Mouse (Mus musculus) frontal cortex, adult (tissue): ENCODE results near the gene Tnfrsf13c.

Source experiments
- ATAC-seq: cut with Nextera tagmentation; 2 replicates; pipeline ENCODE4 v1.9.2; 2017; ENCODE audit warnings: mild to moderate bottlenecking, moderate library complexity, mixed read lengths; ENCODE audit not compliant: low TSS enrichment

Tnfrsf13c gene

DNA sequence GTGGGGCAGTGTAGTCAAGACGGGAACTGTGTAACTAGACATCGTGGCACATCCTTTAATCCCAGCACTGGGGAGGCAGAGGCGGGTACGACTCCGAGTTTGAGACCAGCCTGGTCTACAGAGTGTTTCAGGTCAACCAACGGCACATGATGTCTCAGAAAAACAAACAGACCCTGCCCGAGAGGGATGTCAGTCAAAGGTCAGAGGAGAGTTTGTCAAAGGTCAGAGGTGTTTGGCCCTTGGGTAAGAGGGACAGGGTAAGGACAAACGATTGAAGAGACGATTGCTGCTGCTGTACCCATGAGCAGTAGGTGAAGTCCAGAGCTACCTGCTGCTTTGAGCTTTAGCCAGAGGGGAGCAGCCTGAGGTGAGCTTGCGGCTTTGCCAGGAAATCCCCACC, 40.6 kb downstream of the Tnfrsf13c start:
- ATAC-seq: no peak

DNA sequence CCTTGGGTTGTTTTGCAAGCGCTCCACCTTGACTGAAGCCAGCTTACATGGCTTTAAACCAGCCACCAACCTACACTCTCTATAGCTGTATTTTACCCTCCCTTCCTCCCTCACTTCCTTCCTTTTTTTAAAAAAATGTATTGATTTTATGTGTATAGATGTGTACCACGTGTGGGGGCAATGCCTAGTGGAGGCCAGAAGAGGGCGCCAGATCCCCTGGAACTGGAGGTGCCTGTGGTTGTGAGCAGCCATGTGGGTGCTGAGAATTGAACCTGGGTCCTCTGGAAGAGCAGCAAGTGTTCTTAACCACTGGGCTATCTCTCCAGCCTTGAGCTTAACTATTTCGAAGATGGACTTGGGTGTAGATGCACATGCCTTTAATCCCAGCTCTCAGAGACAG, 41.9 kb downstream of the Tnfrsf13c start:
- ATAC-seq: no peak

DNA sequence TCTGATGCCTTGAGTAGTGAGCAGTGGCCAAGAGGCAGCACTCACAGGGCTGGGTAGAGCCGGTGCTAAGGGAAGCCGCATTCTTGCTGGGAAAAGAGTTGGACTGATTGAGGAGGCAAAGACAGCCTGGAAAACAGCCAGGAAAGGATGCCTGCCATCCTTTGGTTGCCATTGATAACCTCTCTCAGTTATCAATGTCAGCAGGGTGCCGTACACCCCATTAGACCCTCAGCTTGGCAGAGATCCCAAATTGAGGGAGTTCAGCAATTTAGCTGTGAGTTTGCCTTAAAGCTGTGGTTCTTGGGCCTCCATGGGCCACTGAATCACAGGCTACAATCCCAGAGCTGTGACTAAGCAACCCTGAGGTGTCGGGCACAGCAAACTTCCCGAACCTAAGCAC, 43.0 kb downstream of the Tnfrsf13c start:
- no peak for ATAC-seq

GRCm38 (mm10) chr15:82177743-82178290, 46.4 kb downstream of the Tnfrsf13c start:
- no peak for ATAC-seq

DNA sequence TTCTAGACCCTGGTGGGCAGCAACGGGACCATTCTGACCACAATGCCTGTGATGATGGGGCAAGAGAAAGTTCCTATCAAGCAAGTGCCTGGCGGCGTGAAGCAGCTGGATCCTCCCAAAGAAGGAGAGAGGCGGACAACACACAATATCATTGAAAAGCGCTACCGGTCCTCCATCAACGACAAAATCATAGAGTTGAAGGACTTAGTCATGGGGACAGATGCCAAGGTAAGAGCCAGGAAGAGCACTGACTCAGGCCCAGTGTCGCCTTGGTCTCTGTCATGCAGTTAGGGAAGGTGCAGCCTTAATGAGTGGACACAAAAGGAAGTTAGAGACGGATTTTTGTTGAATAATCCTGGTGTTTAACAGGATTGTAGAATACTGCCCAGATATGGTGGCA, 49.1 kb downstream of the Tnfrsf13c start:
- no peak for ATAC-seq

- ATAC-seq: no peak
Measured at GRCm38 (mm10) chr15:82172648-82173047, 51.5 kb downstream of the Tnfrsf13c start.
